Mouse (Mus musculus) forebrain, embryonic 15.5 days (tissue): ENCODE results near the gene Btbd11. TPM values are rescaled to one million over a fixed set of nuclear protein-coding genes. Genes with fewer than 3 reads are reported as not detected.

ENCODE experiments used
- ATAC-seq: fragments of 200-750 bp; cut with Nextera tagmentation; replicated peaks from 2 replicates; pipeline ENCODE4 v1.8.0; 2017; ENCODE audit warnings: mild to moderate bottlenecking, moderate TSS enrichment, moderate library complexity
- H3K27ac ChIP-seq: fragments of 300-500 bp; sonication (generic); replicated peaks from 2 replicates; pipeline ENCODE4 v1.5.1; 2015; ENCODE audit warnings: mild to moderate bottlenecking, inconsistent platforms
- H3K27me3 ChIP-seq: fragments of 300-500 bp; sonication (generic); 2 replicates; pipeline ENCODE4 v1.6.1; 2015; ENCODE audit warnings: inconsistent platforms
- H3K36me3 ChIP-seq: fragments of 300-500 bp; sonication (generic); 2 replicates; pipeline ENCODE4 v1.6.1; 2015; ENCODE audit warnings: mild to moderate bottlenecking, inconsistent platforms
- H3K4me1 ChIP-seq: fragments of 300-500 bp; sonication (generic); 2 replicates; pipeline ENCODE4 v1.6.1; 2015; ENCODE audit warnings: inconsistent platforms
- H3K4me2 ChIP-seq: fragments of 300-500 bp; sonication (generic); replicated peaks from 2 replicates; pipeline ENCODE4 v1.6.1; 2015; ENCODE audit warnings: mild to moderate bottlenecking, inconsistent platforms
- H3K4me3 ChIP-seq: fragments of 300-500 bp; sonication (generic); 2 replicates; pipeline ENCODE4 v1.5.1; 2015; ENCODE audit warnings: mild to moderate bottlenecking, inconsistent platforms
- H3K9ac ChIP-seq: fragments of 300-500 bp; sonication (generic); replicated peaks from 2 replicates; pipeline ENCODE4 v1.6.1; 2015; ENCODE audit warnings: mild to moderate bottlenecking, inconsistent platforms
- H3K9me3 ChIP-seq: fragments of 300-500 bp; sonication (generic); 2 replicates; pipeline ENCODE4 v1.6.1; 2016; ENCODE audit warnings: inconsistent platforms
- WGBS: fragments of 180-500 bp; shearing (Covaris S2); methylation state at CpG from one replicate; pipeline ENCODE4 v1.1.7; 2015; ENCODE audit warnings: mixed read lengths; 5-methylcytosine and 5-hydroxymethylcytosine counted together
- polyA plus RNA-seq: library from polyadenylated mRNA; unstranded; fragments of >200 nt; fragmentation: Nextera tagmentation; extraction: Ambion mirVana; gene quantifications from 2 replicates; pipeline ENCODE4 v1.2.1, GENCODE M21; 2015

Btbd11 gene
- polyA plus RNA-seq, 1 experiment from 2014 or later: 12.8 TPM

DNA sequence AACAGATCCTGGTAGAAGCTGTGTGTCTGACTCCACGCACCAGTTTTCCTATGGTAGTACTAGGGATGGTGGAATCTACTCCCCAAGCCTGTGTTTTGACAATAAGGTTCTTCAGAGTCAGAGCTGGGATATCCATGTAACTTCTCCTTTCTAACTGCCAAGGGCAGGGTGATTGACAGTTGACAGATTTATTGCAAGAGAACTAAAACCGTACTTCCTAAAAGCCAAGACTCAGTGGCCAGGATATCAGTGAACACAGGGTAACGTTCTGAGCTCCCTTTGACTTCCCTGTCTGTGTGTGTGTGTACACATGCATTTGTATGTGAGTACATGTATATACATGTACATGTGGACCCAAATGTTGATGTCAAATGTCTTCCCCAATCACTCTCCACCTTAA, 201.1 kb downstream of the Btbd11 start:
- H3K36me3 ChIP-seq: no peaks in the 10 kb centered on the region
- H3K27ac ChIP-seq: no peak overlapping the region
- H3K4me3 ChIP-seq: no peak overlapping the region
- ATAC-seq: no peak
- no peak overlapping the region for H3K9ac ChIP-seq
- peaks cover 4% of the 10 kb centered on the region; the same call in 1 of the 2 replicates for H3K4me1 ChIP-seq
- no peak overlapping the region for H3K4me2 ChIP-seq
- H3K9me3 ChIP-seq: no peaks in the 10 kb centered on the region
- 90% methylated on average over 3 of the region's 3 CpGs for WGBS
- H3K27me3 ChIP-seq: no peaks in the 10 kb centered on the region

DNA sequence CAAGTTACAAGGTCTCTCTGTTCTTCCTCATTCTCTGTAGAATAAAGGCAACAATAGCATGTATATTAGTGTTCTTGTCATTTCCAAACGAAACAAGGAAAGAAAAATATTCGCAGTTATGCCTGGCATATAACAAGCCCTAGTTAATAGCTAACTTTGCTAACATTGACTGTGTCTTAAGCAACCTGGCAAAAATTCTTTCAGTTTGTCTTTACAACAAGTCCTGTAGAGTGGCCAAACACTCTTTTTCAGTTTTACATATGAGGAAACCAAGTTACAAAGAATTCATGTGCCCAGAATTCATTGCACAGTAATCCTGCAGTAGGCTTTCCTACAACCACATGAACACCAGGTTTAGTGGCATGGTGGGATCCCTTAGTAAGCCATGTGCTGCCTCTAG, 203.4 kb downstream of the Btbd11 start:
- Histone ChIP-seq H3K36me3 (no peaks in the 10 kb centered on the region), H3K9me3 (no peaks in the 10 kb centered on the region), H3K27me3 (no peaks in the 10 kb centered on the region), H3K4me3 (no peak overlapping the region), H3K4me2 (no peak overlapping the region), H3K4me1 (peaks cover 7% of the 10 kb centered on the region; the same call in 1 of the 2 replicates), H3K27ac (no peak overlapping the region), H3K9ac (no peak overlapping the region)
- no peak for ATAC-seq
- 91% methylated on average over 2 of the region's 2 CpGs for WGBS

DNA sequence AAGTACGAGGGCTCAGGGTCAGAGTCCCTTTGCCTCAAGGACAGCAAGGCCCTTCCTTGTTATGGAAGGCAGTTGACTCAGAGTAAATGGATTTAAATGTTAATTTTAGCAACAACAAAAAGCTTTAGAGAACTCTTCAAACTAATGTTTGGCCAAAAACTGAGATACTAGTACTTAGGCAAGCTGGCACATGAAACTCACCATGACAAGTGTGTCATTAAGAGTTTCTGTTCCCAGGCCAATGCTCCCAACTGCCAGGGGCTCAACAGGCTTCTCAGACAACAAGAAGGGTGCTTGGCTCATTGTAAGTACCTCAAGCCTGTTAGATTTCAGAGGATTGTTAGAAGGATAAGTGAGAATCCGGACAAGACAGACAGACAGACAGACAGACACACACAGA, 204.7 kb downstream of the Btbd11 start:
- Histone ChIP-seq H3K9me3 (no peaks in the 10 kb centered on the region), H3K9ac (no peak overlapping the region), H3K4me2 (no peak overlapping the region), H3K27me3 (no peaks in the 10 kb centered on the region), H3K4me3 (no peak overlapping the region), H3K4me1 (peaks cover 7% of the 10 kb centered on the region; the same call in 1 of the 2 replicates), H3K27ac (no peak overlapping the region), H3K36me3 (no peaks in the 10 kb centered on the region)
- 87% methylated on average over 2 of the region's 2 CpGs for WGBS
- ATAC-seq: no peak

DNA sequence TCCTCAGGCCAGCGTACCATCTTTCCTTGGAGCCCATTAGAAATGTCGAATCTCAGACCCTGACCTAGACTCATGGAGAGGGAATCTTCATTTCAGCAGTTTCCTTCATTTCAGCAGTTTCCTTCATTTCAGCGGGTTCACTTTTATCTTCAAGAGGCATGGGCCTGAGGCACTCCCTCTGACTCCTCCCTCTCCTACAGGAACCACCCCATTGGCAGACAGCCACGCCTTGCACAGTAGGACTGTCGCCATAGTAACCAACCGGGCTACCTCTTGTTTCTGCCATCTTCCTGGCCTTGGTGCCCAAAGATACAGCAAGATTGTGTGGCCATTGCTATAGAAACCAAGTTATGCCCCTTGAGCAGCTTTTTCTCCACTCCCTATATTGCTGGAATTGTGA, 205.4 kb downstream of the Btbd11 start:
- 0 out of 2 replicates have a peak, but pooled peaks have one; percentile 61 for ATAC-seq
- no peak overlapping the region for H3K4me2 ChIP-seq
- no peak overlapping the region for H3K9ac ChIP-seq
- no peak overlapping the region for H3K4me3 ChIP-seq
- H3K4me1 ChIP-seq: peaks cover 7% of the 10 kb centered on the region; the same call in 1 of the 2 replicates
- 41% methylated on average over 6 of the region's 6 CpGs for WGBS
- no peaks in the 10 kb centered on the region for H3K36me3 ChIP-seq
- H3K27ac ChIP-seq: no peak overlapping the region
- H3K9me3 ChIP-seq: no peaks in the 10 kb centered on the region
- no peaks in the 10 kb centered on the region for H3K27me3 ChIP-seq

DNA sequence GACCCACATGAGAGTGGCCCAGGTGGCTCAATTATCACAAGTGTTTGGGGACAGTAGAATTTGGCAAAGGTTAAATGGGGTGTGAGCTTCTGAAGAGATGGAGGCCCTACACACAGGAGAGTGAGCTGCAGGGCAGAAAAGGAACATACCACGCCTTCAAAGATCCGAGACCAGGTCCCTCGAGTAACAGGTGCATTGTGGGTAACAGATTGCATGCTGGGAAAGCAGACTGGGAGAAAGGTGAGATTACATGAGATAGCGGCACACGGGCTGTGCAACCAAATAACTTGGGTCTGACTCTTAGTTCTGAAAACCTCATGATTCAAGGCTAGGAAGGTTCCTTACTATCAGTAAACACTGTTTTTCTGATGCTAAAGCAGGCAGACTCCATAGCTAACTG, 209.7 kb downstream of the Btbd11 start:
- WGBS: 92% methylated on average over 5 of the region's 5 CpGs
- Histone ChIP-seq H3K4me3 (no peak overlapping the region), H3K36me3 (no peaks in the 10 kb centered on the region), H3K4me1 (peaks cover 22% of the 10 kb centered on the region), H3K27me3 (no peaks in the 10 kb centered on the region), H3K4me2 (no peak overlapping the region), H3K9ac (no peak overlapping the region), H3K9me3 (no peaks in the 10 kb centered on the region), H3K27ac (no peak overlapping the region)
- no peak for ATAC-seq

DNA sequence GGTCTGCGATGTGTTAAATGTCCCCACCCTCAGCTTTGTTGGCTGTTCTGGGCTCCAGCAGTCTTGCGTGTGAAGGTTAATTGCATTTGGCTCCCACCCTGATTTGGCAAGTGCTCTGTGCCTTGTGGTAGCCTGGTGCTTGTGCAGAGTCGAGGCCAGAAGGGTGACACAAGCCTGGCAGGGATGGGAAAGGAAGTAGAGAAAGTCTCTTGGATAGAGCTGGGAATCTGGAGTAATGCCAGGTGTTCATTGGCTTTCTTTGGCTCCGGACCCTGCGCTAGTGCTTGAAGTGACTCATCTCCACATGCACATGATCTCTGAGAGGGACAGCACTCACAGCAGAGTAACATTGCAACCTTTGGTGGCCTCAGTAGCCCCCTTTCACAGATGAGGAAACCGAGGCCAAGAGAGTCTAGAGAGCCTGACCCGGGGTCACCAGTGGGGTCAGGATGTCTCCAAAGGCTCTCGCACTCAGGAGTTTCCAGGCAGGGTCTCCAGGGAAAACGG, 211.5 kb downstream of the Btbd11 start:
- H3K27me3 ChIP-seq: no peaks in the 10 kb centered on the region
- peak; percentile 75 for ATAC-seq
- H3K4me2 ChIP-seq: peak overlapping the region; percentile 90
- peak overlapping the region; percentile 64 for H3K9ac ChIP-seq
- no peaks in the 10 kb centered on the region for H3K36me3 ChIP-seq
- WGBS: 30% methylated on average over 9 of the region's 9 CpGs
- H3K9me3 ChIP-seq: no peaks in the 10 kb centered on the region
- peaks cover 18% of the 10 kb centered on the region for H3K4me1 ChIP-seq
- H3K27ac ChIP-seq: 0 out of 2 replicates have a peak overlapping the region, but pooled peaks have one; percentile 51
- peak overlapping the region; percentile 49 for H3K4me3 ChIP-seq

DNA sequence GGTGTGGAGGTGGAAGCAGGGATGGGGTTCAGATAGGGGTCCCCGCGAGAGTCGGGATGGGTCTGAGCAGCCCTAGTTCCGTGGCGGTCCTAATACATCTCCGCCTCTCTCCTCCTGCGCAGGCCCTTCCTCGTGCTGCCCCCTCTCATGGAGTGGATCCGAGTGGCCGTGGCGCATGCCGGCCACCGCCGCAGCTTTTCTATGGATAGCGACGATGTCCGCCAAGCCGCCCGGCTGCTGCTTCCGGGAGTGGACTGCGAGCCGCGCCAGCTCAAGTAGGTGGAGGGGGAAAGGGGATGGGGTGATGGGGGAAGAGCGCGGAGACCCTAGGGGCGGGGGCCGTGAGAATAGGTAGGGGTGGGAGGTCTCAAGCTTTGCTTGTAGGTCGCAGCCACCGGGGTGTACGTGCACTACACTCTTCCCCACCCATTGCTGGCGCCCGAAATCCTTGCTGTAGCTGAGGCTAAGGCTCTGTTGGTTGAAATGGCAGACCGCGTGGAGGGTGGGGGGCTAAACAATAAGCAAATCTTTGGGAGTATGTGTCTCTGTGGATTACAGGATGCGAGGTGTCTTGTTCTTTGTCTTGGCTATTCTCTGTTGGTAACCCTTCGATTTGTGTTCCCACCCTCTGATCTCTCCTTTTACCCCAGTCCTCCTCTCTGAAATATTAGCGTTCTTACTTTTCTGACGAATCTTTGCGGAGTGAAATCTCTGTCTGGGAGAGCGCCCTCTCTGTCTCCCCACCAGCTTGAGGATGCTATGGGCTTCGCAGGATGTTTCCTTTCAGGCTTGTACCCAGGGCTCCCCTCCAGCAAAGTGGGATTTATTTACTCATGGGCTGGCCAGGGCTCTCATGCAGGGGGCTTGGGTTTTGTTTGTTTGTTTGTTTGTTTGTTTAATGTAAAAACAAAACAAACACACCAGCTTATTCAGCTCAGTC, 212.3 kb downstream of the Btbd11 start:
- under 1% methylated on average over 41 of the region's 41 CpGs for WGBS
- Histone ChIP-seq H3K36me3 (no peaks in the 10 kb centered on the region), H3K4me2 (peak overlapping the region; percentile 90), H3K27me3 (no peaks in the 10 kb centered on the region), H3K9me3 (no peaks in the 10 kb centered on the region), H3K9ac (peak overlapping the region; percentile 64), H3K4me3 (peak overlapping the region; percentile 49), H3K27ac (peak overlapping the region; percentile 51), H3K4me1 (peaks cover 18% of the 10 kb centered on the region)
- ATAC-seq: peak; percentile 65

DNA sequence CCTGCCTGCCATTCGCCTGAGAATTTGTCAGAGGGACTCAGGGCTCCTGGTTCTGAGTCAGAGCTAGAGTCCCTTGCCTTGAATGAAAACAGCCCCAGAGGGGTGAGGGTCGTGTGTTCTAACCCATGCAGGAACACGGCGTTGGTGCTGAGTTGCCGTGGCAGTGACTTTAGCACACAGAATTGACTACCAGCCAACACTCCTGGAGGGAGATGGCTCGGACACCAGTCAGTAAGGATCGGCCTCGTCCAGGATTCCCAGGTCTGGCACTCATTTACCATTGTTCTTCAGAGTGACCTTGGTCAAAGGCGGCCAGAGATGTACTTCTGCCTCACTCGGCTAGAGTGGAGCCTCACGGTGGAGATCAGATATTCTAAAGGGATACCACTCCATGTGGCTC, 215.9 kb downstream of the Btbd11 start:
- Histone ChIP-seq H3K4me2 (no peak overlapping the region), H3K27ac (no peak overlapping the region), H3K36me3 (no peaks in the 10 kb centered on the region), H3K9ac (no peak overlapping the region), H3K4me1 (peaks cover 15% of the 10 kb centered on the region), H3K27me3 (no peaks in the 10 kb centered on the region), H3K9me3 (no peaks in the 10 kb centered on the region), H3K4me3 (no peak overlapping the region)
- WGBS: 79% methylated on average over 11 of the region's 11 CpGs
- ATAC-seq: no peak

DNA sequence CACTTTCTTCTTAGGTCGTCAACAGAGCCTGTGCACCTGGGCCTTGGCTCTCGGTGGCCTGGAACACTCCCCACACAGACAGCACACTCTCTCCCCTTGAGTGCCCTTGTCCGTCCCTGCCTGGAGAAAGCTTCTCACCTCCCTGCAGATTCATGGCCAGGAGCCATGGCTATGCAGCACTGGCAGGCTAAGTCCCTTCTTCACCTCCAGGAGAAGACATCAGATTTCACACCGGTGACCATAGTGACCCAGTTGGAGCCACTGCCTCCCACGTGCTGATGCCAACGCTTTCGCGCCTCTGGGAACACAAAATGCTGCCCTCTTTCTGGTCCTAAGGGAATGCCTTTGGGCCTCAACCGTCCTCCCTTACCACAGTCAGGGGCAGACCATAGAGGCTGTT, 217.9 kb downstream of the Btbd11 start:
- no peak overlapping the region for H3K9ac ChIP-seq
- no peak overlapping the region for H3K4me2 ChIP-seq
- H3K36me3 ChIP-seq: no peaks in the 10 kb centered on the region
- H3K27me3 ChIP-seq: no peaks in the 10 kb centered on the region
- WGBS: 72% methylated on average over 9 of the region's 9 CpGs
- H3K9me3 ChIP-seq: no peaks in the 10 kb centered on the region
- no peak overlapping the region for H3K27ac ChIP-seq
- no peak overlapping the region for H3K4me3 ChIP-seq
- no peak for ATAC-seq
- H3K4me1 ChIP-seq: peaks cover 6% of the 10 kb centered on the region

DNA sequence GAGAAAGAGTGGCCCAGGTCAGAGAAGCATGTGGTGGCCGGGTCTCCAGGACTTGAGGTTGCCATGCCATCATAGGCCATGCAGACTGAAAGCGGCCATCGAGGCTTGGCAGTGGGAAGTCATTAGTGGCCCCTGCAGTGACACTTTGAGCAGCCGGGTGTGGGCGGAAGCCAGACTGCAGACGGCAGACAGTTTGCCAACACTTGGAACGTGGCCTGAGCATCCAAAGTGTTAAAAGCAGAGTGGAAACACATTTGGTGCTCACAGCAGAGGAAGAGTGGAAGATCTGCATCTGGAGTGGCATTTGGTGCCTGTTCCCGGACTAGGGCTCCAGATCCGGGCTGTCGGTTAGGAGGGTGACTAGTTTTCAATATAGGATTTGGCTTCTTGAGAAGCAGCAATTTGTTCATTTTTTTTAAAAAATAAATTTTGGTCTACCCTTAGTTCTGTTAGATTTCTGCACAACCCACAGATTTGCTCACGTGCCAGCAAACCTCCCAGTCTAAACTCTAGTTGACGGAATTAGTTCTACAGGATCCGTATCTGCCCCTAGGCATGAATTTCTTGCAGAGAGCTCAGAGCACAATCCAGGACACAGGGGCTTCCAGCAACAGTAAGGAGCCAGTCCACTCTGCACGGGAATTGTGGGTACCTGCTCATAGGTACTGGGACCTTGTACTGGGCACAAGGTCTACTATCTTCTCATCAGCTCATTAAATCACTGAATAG, 222.1 kb downstream of the Btbd11 start:
- Histone ChIP-seq H3K4me3 (no peak overlapping the region), H3K9ac (no peak overlapping the region), H3K27me3 (no peaks in the 10 kb centered on the region), H3K4me1 (peaks cover 6% of the 10 kb centered on the region), H3K27ac (0 out of 2 replicates have a peak overlapping the region, but pooled peaks have one; percentile 13), H3K4me2 (no peak overlapping the region), H3K36me3 (no peaks in the 10 kb centered on the region), H3K9me3 (no peaks in the 10 kb centered on the region)
- peak; percentile 77 for ATAC-seq
- 64% methylated on average over 14 of the region's 14 CpGs for WGBS

DNA sequence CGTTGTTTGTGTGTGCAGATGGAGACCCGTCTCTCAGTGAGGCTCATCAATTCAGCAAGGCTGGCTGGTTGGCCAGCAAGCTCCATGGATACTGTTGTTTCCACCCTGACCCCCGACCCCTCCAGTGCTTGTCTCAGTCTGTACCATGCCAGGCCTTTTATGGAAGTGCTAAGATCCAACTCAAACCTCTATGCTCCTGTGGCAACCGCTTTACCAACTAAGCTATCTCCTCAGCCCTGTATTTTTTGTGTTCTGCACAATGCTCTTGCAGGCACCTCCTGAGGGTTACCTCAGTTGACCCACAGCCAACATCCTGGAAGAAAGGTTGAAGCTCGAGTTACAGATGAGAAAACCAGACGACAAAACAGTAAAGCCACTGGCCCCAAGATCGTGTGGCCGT, 230.5 kb downstream of the Btbd11 start:
- Histone ChIP-seq H3K36me3 (no peaks in the 10 kb centered on the region), H3K9me3 (no peaks in the 10 kb centered on the region), H3K4me3 (no peak overlapping the region), H3K9ac (no peak overlapping the region), H3K4me1 (no peaks in the 10 kb centered on the region), H3K27me3 (no peaks in the 10 kb centered on the region), H3K27ac (no peak overlapping the region), H3K4me2 (no peak overlapping the region)
- 60% methylated on average over 8 of the region's 8 CpGs for whole genome bisulfite sequencing
- ATAC-seq: no peak
